Mouse (Mus musculus) macrophage (primary cell): ENCODE data around the gene Stox2. TPM values are rescaled to one million over a fixed set of nuclear protein-coding genes. Genes with fewer than 3 reads are reported as not detected.
"Not testable (repeated sequence)": the region's sequence is repeated elsewhere in the genome, so short reads cannot be mapped to it uniquely, and the experiment has no call there.

Experiments
- H3K27ac ChIP-seq: fragments of 350-480 bp; formaldehyde crosslinking; 2 replicates; pipeline ENCODE4 v1.9.0; 2021
- H3K36me3 ChIP-seq: fragments of 350-480 bp; formaldehyde crosslinking; 2 replicates; pipeline ENCODE4 v1.9.0; 2021; ENCODE audit errors: inconsistent target
- H3K4me3 ChIP-seq: fragments of 350-480 bp; formaldehyde crosslinking; 2 replicates; pipeline ENCODE4 v1.9.0; 2021; ENCODE audit errors: inconsistent target
- H3K79me2 ChIP-seq: fragments of 350-480 bp; formaldehyde crosslinking; 2 replicates; pipeline ENCODE4 v1.9.0; 2021; ENCODE audit errors: inconsistent target
- WGBS: methylation state at CpG from one replicate; pipeline ENCODE4 v1.1.7; 2026; ENCODE audit warnings: inconsistent platforms; ENCODE audit not compliant: missing documents; 5-methylcytosine and 5-hydroxymethylcytosine counted together
- polyA plus RNA-seq: library from polyadenylated mRNA; stranded (reverse); fragments of 250-400 nt; gene quantifications from 3 replicates; pipeline ENCODE4 v1.2.4, GENCODE M21; 2018; ENCODE audit warnings: inconsistent platforms
- total RNA-seq, 78 experiments: library from RNA; depleted of rRNA; stranded (reverse); fragments of 250-400 nt; gene quantifications; 1 replicate in 9 of 78; 2 replicates in 24 of 78; 3 replicates in 43 of 78; 4 replicates in 2 of 78; pipeline ENCODE4 v1.2.4; 2018; ENCODE audit warnings: inconsistent platforms in 56 of 78

The Stox2 gene
- total RNA-seq (2018; cell fraction: chromatin; rRNA removed) = 1 to 10 TPM in 1 of 26 experiments, under 1 TPM in 2, not detected in 23; 0.14 to 1.1 (median 0.18) TPM
- under 1 TPM in 2 of 26 experiments, not detected in 24; under 0.01 to 0.03 TPM for total RNA-seq (2018; cell fraction: cytosol; rRNA removed)
- under 1 TPM in 2 of 26 experiments, not detected in 24; 0.05 to 0.10 TPM for total RNA-seq (2018; cell fraction: nucleus; rRNA removed)
- polyA plus RNA-seq = not detected in 3 replicates

DNA sequence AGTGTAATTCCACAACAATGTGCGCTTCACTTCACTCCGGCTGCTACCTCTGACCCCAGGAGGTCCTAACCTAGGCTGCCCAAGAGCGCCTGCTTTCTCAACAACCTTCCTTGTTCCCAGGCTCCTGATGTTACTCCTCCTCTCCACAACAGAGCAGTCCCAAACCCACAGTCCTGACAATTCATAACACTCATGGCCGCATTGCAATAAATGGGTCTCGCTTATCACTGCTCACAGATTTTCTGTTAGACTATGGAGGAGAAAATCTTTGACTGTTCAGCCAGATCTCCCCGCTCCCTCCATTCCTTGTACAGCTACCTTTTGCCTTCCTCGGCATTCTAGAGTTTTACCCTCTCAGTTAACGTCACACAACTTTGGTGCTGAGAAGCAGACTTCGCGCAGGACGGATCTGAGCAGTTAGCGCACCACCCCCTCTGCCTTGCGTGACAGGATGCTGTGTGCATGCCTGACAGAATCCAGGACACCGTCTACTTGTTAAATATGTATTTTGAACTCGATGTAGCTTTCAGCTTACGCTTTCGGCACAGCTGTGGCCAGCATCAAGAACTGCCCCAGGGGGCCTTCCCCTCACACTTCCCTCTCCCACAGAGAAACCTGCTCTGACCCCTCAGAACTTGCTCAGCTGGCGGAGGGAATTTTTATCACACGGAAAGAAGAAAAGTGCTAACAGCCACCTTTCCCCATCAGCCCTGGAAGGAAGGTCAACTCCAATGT is at the start of gene Stox2:
Stox2 (minus strand) TSS at position 51 of the 735 bp plus-strand sequence.
- Histone ChIP-seq H3K27ac (no peak within 1 kb of the TSS), H3K36me3 (no peaks in the 10 kb centered on the region), H3K4me3 (no peak within 1 kb of the TSS), H3K79me2 (no peaks in the 10 kb centered on the region)
- WGBS = 93% methylated on average over 19 of the region's 19 CpGs

DNA sequence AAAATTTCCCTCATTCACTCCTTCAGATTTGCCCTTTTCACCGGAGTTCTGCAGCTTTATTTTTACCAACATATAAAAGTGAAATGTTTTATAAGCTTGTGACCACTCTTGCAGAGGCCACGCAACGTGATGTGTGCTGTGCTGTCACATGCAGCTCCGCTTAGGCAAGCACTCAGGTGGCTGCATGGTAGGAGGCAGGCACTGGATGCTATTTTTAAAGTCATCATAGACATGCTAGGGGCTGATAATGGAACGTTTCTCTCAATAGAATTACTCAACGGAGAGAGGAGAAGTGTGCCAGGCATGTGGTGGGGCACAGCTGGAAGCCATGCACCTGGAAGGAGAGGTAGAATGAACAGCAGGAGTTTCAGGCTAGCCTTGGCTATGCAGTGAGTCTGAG is 49.3 kb upstream of the Stox2 start:
- no peak overlapping the region for H3K27ac ChIP-seq
- H3K4me3 ChIP-seq = no peak overlapping the region
- H3K79me2 ChIP-seq = no peaks in the 10 kb centered on the region
- 96% methylated on average over 6 of the region's 6 CpGs for WGBS
- peaks cover 78% of the 10 kb centered on the region for H3K36me3 ChIP-seq

DNA sequence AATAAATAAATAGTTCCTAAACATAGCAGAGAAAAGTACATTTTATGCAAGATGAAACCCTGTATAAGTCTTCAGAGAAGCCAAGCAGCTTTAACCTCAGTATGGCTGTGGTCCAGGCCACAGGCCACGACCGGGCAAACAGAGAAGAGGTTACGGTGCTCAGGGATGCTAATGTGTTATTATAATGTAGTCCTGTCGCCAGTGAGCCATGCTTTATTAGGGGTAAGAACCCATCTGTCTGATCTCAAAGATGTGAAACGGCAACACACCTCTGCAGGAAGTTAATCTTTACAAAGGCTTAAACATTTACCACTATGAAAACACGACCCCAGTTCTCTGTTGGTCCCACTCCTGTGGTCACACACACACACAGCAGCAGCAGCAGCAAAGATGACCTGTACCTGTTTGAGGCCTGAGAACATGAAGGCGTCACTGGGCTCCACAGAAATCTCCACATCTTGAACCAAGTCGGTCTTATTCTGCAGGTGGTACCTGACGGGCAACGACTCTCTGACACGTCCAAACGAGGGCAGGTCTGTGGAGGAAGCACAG is 48.5 kb upstream of the Stox2 start:
- Histone ChIP-seq H3K27ac (no peak overlapping the region), H3K4me3 (no peak overlapping the region), H3K79me2 (no peaks in the 10 kb centered on the region), H3K36me3 (peaks cover 77% of the 10 kb centered on the region)
- whole genome bisulfite sequencing = 88% methylated on average over 12 of the region's 12 CpGs

DNA sequence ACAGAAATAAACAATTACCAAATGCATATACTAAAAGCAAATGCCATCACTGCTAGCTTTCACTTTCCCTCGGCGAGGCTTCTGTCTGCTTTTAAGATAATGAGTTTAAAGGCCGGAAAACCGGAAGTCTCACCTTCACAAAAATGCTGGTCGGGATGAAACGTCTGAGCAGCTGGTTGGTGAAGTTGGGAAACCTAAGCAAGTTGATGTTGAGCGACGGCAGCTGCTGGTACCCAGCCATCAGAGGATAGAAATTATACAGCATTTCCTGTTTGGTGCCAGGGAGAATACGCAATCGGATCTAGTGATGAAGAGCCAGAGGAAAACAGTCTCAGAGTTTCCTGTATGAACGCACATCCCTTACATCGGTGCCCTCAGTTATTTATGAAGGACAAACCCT is 46.9 kb upstream of the Stox2 start:
- no peak overlapping the region for H3K27ac ChIP-seq
- peaks cover 74% of the 10 kb centered on the region for H3K36me3 ChIP-seq
- no peaks in the 10 kb centered on the region for H3K79me2 ChIP-seq
- 96% methylated on average over 12 of the region's 12 CpGs for WGBS
- H3K4me3 ChIP-seq = no peak overlapping the region

DNA sequence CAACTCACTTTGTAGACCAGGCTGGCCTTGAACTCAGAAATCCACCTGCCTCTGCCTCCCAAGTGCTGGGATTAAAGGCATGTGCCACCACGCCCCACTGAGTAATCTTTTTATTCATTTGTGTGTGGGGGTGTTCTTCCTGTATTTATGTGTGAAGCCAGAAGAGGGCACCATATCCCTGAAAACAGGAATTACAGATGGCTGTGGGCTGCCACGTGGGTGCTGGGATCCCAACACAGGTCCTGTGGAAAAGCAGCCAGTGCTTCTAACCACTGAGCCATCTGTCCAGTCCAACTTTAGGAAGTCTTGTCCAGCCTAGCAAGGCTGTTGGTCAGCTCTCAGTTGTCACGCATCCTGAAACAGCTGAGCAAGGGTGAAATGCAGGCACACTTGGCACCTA is 41.1 kb upstream of the Stox2 start:
- Histone ChIP-seq H3K79me2 (no peaks in the 10 kb centered on the region), H3K4me3 (no peak overlapping the region), H3K27ac (no peak overlapping the region), H3K36me3 (peaks cover 20% of the 10 kb centered on the region)
- 88% methylated on average over 3 of the region's 3 CpGs for WGBS

DNA sequence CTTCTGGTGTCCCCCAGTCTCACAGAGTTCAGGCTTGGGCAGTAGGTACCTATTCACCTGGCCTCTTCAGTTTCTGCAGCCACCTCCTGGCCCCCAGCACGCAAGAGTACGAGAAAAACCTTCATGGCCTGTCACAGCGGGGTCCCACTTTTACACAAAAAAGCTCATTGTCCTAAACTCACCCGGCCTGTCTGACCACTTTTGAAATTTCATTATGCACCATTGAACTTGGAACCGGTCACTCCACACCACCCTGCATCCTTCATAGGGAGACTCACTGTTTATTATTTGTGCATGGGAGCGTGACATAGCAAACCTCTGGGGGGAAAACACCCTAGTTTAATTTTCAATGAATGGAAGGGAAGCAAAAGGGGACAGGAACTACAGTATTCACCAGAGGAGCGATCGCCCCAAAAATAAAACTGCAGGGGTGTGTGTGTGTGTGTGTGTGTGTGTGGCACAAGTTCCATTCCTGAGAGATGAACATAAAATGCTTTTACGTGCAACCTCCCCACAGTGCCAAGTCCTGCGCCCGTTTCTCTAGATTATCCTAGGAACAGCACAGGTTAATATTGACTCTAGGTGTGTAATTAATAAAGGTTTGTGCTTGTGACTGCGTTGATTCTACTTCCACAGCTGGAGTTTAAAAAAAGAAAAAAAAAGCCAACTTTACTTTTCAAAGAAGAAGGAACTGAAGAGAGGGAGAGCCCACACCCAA is 36.4 kb upstream of the Stox2 start:
- WGBS = 93% methylated on average over 12 of the region's 12 CpGs
- no peak overlapping the region for H3K4me3 ChIP-seq
- H3K36me3 ChIP-seq = no peaks in the 10 kb centered on the region
- no peak overlapping the region for H3K27ac ChIP-seq
- H3K79me2 ChIP-seq = no peaks in the 10 kb centered on the region

DNA sequence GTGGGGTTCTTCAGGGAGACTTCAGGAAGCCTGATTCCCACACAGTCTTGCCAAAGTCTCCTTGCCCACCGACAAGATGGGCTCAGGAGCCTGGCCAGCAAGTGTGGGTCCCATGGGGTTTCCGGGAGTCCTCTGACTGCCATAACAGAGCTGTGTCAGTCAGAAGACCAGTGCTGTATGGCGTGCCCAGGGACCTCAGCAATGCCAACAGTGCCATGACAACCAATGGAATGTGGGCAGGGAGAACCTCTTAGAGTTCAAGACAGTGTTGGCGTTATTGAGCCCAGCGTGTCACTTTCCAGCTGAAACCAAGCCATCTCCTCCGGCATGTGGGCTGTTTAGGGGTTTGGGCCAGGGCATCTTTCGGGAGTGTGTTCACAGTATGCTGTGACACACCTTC is 33.9 kb upstream of the Stox2 start:
- Histone ChIP-seq H3K4me3 (no peak overlapping the region), H3K36me3 (no peaks in the 10 kb centered on the region), H3K79me2 (no peaks in the 10 kb centered on the region), H3K27ac (no peak overlapping the region)
- WGBS = 95% methylated on average over 7 of the region's 7 CpGs

DNA sequence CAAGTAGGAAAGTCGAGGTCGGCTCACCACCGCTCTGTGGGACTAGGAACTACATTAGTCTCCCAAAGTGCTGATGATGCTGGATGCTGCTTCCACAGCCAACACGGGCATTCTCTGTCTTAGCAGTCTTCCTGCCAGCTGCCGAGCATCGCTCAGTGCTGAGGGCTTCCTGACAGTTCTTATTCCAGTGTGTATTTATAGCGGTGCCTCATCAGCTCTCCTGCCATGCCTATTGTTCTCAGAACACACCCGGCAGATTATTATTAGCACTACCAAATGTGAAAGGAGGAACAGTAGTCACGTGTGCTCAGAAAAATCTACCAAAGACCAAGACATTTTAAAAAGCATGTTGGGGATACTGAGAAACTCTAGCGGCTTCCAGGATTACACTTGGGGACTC is 15.5 kb upstream of the Stox2 start:
- Histone ChIP-seq H3K36me3 (no peaks in the 10 kb centered on the region), H3K27ac (no peak overlapping the region), H3K79me2 (no peaks in the 10 kb centered on the region), H3K4me3 (no peak overlapping the region)
- 68% methylated on average over 10 of the region's 10 CpGs for WGBS

DNA sequence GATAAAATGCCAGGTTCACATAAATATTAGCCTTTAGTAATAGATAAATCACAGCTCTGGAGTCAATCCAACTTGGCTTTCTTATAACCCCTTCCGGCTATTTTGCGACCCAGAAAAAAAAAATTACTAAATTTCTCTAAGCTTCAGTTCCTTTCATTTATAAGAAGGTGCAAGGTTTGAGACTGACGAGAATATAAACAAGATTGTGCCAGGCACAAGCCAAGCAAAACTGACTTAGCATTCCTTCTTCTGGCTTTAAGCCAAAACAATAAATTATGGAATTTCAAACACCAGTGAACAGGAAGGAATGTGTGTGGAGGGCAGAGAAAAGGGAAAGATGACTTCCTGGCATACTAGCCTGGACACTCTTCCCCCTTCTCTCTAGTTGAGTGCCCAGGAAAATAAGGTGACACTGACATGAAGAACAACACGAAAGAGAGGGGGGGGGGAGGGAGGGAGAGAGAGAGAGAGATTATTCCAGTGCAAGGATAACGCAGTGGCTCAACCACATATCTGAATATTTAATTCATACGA is 13.1 kb upstream of the Stox2 start:
- H3K36me3 ChIP-seq = no peaks in the 10 kb centered on the region
- WGBS = 91% methylated on average over 5 of the region's 6 CpGs
- H3K27ac ChIP-seq = no peak overlapping the region
- no peaks in the 10 kb centered on the region for H3K79me2 ChIP-seq
- H3K4me3 ChIP-seq = no peak overlapping the region

DNA sequence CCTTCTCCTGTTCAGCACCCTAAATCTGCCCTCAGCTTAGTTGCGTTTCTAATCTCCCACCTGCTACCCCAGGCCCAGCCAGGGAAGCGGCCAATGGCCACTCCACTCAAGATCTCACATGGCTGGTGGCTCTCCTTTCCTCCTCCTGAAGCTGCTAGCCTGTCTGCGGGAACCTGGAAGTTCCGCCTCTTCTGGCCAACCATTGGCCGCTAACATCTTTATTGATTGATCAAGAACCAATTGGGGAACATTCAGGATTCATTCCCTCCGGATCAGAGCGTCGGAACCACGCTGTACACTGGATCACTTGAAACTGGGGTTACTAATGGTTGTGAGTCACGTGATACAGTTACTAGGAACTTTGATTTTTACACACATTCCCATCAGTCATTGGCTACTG is 12.4 kb upstream of the Stox2 start:
- no peak overlapping the region for H3K4me3 ChIP-seq
- 85% methylated on average over 10 of the region's 10 CpGs for WGBS
- H3K79me2 ChIP-seq = no peaks in the 10 kb centered on the region
- H3K36me3 ChIP-seq = no peaks in the 10 kb centered on the region
- H3K27ac ChIP-seq = no peak overlapping the region

DNA sequence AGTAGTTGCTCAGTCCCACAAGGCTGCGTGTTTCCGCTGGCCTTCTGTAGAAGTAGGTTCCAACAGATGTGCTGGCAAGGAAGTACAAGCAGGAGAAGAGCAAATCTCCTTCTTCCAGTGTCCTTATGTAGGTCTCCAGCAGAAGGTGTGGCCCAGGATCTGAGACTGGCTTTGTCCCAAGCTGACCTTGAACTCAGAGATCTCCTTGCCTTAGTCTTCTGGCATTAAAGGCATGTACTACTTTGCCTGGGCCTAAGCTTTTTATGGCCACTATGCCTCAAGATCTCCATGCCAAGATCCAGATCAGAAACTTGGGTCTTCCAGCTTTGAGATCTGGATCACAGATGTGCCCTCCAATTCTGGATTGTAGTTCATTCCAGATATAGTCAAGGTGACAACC is 3.0 kb upstream of the Stox2 start:
- H3K79me2 ChIP-seq, H3K27ac ChIP-seq, H3K4me3 ChIP-seq, H3K36me3 ChIP-seq: not testable (repeated sequence)
- 93% methylated on average over 2 of the region's 2 CpGs for WGBS

DNA sequence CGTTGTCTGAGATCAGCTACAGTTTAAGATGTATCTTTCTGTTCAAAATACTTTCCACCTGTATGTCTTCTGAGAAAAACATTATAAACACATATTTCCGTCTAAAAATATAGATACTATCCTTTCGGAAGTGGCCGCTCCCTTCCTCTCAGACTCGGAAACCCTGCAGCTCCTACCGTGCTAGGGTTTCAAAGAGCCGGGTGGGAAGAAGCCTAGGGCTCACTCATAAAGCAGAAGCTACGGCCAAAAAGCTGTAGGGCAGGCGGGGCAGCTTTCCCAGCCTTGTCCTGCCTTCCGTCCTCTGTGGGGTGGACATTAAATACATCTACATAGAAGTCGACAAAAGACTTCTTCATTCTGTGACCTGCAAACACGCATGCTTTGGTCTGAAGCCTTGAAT is 6.9 kb downstream of the Stox2 start:
- Histone ChIP-seq H3K4me3 (no peak overlapping the region), H3K27ac (no peak overlapping the region), H3K79me2 (no peaks in the 10 kb centered on the region), H3K36me3 (no peaks in the 10 kb centered on the region)
- 91% methylated on average over 12 of the region's 12 CpGs for WGBS

DNA sequence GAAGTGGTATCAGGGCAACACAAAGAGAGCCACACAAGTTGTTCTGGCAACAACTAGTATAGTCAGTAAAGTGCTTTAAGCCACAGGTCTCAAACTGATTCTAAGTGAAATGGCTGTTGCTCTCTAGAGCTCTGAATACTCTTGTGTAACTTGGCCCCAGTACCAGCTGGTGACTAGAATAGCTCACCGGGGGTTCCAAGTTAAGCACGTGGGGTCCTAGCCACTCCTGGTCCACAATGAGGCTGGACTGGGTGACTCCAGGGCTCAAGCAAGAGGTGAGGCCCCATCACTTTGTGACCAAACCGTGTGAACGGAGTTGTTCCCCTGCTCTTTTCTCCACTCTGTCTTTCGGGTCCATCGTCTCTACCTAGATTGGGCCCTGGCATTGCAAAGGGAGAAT is 8.2 kb downstream of the Stox2 start:
- H3K4me3 ChIP-seq = no peak overlapping the region

DNA sequence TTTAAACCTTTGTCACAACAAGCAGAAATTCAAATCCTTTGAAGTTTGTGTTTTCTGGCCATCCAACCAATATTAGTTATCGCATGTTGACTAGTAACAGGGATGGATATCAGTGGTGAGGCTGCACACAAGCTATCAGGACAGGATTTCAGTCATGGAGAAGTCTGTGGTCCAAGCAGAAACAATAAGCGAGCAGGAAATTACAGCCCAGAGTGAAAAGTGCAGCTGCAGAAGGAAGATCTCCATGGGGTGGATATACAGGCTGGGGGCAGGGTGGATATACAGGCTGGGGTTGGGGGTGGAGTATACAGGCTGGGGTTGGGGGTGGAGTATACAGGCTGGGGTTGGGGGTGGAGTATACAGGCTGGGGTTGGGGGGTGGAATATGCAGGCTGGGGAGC is 10.3 kb downstream of the Stox2 start:
- no peak overlapping the region for H3K27ac ChIP-seq
- WGBS = 76% methylated on average over 2 of the region's 2 CpGs
- H3K4me3 ChIP-seq = no peak overlapping the region

More for the DNA sequence above, 8.2 kb downstream of the Stox2 start:
- H3K27ac ChIP-seq = no peak overlapping the region
- no peaks in the 10 kb centered on the region for H3K36me3 ChIP-seq
- no peaks in the 10 kb centered on the region for H3K79me2 ChIP-seq
- 96% methylated on average over 6 of the region's 6 CpGs for whole genome bisulfite sequencing

DNA sequence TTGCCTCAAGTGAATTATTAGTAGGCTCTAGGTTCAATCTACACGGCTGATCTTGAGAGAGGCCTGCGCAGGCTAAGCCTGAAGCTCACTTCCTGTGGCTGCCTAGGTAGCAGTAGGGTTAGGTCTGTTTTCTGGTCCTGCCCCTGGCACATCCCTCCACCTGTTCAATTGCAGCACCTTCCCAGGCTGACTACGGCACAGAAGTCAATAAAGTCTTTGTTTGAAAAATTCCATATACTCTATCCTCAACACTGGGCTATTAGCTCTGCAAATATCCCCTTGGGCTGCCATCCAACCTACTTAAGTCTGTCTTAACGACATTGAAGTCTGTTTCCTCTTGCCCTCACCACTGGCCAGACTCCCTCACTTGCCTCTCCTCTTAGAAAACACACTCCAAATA is 10.8 kb downstream of the Stox2 start:
- no peaks in the 10 kb centered on the region for H3K36me3 ChIP-seq
- no peak overlapping the region for H3K4me3 ChIP-seq
- 65% methylated on average over 4 of the region's 4 CpGs for WGBS
- H3K27ac ChIP-seq = no peak overlapping the region
- no peaks in the 10 kb centered on the region for H3K79me2 ChIP-seq

More for the DNA sequence above, 10.3 kb downstream of the Stox2 start:
- Histone ChIP-seq H3K36me3 (no peaks in the 10 kb centered on the region), H3K79me2 (no peaks in the 10 kb centered on the region)
